Mouse (Mus musculus): ENCODE data around the gene Rhoh. TPM values are rescaled to one million over a fixed set of nuclear protein-coding genes. Genes with fewer than 3 reads are reported as not detected.

Rhoh gene
- polyA plus RNA-seq, 1 experiment from 2014 or later, result 3.4 TPM

DNA sequence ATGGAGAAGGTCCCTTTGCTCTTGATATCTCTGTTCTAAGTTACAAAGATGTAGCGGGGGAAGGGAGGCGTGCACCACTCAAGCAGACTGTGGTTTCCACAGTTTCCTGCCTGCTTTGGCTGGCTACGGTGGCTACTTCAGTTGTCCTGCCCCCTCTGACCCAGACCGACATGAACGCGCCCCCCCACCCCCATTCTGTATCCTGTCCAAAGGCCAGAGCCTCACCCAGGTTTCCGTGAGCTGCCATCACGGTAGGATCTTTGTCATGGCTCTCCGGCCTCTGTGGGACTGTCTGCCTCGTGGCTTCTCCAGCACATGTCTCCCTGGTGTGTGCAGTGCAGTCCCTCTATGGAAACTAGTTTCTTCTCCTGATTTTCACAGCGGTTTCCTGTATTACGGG lies 58.3 kb downstream of the Rhoh start:
- Histone ChIP-seq H3K4me2 (no peak overlapping the region), H3K36me3 (no peaks in the 10 kb centered on the region), H3K27ac (no peak overlapping the region), H3K27me3 (no peaks in the 10 kb centered on the region), H3K9ac (no peak overlapping the region), H3K4me3 (no peak overlapping the region), H3K9me3 (no peaks in the 10 kb centered on the region), H3K4me1 (peaks cover 3% of the 10 kb centered on the region; the same call in 1 of the 2 replicates)
- ATAC-seq (ENCODE audit: borderline replicate concordance, extremely low read depth, low FRiP score, low TSS enrichment), result no peak
- 76% methylated on average over 12 of the region's 12 CpGs for WGBS

DNA sequence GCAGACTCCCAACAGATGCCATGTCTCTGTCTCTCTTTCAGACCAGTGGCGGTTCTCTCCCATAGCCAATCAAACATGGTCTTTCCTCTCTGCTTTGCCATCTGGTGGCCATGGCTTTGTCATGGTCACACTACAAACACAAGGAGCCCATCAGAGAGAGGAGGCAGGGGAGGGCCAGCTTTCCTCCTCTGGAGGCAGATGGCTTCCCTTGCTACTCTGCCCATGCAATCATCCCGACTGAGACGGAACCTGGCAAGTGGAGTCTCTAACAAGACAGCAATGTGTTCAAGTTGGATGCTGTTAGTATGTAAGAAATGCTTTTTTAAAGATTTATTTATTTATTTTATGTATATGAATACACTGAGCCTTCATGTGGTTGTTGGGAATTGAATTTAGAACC lies 58.9 kb downstream of the Rhoh start:
- Histone ChIP-seq H3K4me1 (peaks cover 3% of the 10 kb centered on the region; the same call in 1 of the 2 replicates), H3K4me3 (no peak overlapping the region), H3K27ac (no peak overlapping the region), H3K36me3 (no peaks in the 10 kb centered on the region), H3K27me3 (no peaks in the 10 kb centered on the region), H3K4me2 (no peak overlapping the region), H3K9me3 (no peaks in the 10 kb centered on the region), H3K9ac (no peak overlapping the region)
- WGBS, result 95% methylated on average over 3 of the region's 3 CpGs
- no peak for ATAC-seq (ENCODE audit: borderline replicate concordance, extremely low read depth, low FRiP score, low TSS enrichment)

DNA sequence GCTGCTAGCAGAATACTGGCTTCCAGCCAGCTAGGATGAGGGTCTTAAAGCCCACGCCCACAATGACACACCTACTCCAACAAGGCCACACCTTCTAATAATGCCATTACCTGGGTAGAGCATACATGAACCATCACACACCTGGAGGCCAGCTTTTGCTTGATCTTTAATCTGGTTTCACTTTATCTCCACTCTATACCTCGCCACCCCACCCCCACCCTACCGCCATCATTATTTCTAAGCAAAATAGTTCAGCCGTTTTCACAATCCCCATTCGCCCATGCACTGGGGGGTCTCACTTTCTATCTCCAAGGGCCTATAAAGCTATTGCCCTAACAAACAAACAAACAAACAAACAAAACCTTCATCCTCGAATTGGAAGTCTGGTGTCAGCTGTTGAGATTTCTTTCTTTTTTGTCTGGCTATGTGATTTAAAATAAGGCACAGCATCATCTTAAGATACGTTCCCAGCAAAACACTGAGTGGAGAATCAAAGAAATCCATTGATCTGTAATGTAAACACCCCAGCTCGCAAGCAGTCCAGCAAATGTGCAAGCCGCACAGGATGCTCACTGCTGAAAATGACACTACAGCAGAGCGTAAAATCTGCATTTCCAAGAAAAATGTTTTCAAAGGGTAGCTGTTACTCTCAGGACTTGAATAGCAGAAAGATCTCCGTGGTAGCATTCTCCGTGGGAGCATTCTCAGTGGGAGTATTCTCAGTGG lies 59.9 kb downstream of the Rhoh start:
- no peak overlapping the region for H3K9ac ChIP-seq
- ATAC-seq (ENCODE audit: borderline replicate concordance, extremely low read depth, low FRiP score, low TSS enrichment), result no peak
- H3K4me1 ChIP-seq, result peaks cover 3% of the 10 kb centered on the region; the same call in 1 of the 2 replicates
- no peak overlapping the region for H3K4me2 ChIP-seq
- H3K9me3 ChIP-seq, result no peaks in the 10 kb centered on the region
- 75% methylated on average over 12 of the region's 12 CpGs for WGBS
- H3K27ac ChIP-seq, result no peak overlapping the region
- H3K36me3 ChIP-seq, result no peaks in the 10 kb centered on the region
- no peaks in the 10 kb centered on the region for H3K27me3 ChIP-seq
- H3K4me3 ChIP-seq, result no peak overlapping the region

DNA sequence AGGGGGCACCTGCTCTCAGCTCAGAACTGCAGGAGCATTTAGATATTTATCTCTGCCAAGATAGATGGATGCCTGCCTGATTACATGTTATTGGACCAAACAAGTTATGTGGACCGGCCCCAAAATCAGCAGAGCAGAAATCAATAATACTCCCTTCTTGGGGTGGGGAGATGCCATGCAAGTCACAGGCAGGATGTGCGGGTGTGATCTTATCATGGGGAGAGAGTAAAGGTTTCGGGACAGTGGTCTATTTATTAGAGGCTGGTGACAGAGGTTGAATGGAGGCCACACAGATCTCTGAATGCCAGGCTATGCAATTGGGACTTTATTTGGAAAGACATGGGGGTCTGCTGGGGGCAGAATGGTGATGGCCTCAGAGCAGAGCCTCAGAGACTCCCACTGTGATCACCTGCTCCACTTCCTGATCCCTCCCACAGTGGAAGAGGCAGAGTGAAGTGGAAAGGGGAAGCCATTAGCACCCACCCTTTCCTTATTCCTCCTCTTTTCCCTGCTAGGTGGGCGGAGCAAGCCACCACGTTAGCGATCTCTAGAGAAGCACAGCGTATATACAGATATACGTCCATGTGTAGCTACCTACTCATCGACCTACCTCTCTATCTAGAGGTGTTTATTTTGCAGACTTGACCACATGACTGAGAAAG lies 60.6 kb downstream of the Rhoh start:
- WGBS, result 73% methylated on average over 9 of the region's 9 CpGs
- Histone ChIP-seq H3K27ac (no peak overlapping the region), H3K27me3 (no peaks in the 10 kb centered on the region), H3K4me3 (no peak overlapping the region), H3K4me1 (peaks cover 3% of the 10 kb centered on the region; the same call in 1 of the 2 replicates), H3K36me3 (no peaks in the 10 kb centered on the region), H3K4me2 (no peak overlapping the region), H3K9me3 (no peaks in the 10 kb centered on the region), H3K9ac (no peak overlapping the region)
- ATAC-seq (ENCODE audit: borderline replicate concordance, extremely low read depth, low FRiP score, low TSS enrichment), result no peak

DNA sequence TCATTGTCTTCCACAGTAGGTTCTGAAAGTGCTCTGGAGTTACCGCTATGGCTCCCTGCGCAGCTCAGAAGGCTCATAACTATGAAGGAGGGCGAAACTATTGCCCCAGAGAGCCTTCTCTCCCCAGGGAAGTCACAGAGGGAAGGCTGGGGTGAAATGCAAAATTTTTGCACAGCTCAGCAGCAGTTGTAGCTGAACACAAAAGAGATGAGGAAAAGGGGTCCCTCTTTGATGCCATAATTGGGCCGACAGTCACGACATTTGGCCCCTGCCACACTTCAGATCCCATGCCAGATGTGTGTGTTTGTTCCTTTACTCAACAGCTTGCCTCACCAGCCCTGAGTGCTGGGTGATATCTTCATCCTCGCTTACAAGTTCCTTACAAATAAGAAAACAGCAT lies 65.7 kb downstream of the Rhoh start:
- Histone ChIP-seq H3K27me3 (no peaks in the 10 kb centered on the region), H3K4me2 (no peak overlapping the region), H3K4me3 (no peak overlapping the region), H3K36me3 (no peaks in the 10 kb centered on the region), H3K9ac (no peak overlapping the region), H3K27ac (no peak overlapping the region), H3K9me3 (no peaks in the 10 kb centered on the region), H3K4me1 (no peaks in the 10 kb centered on the region)
- ATAC-seq (ENCODE audit: borderline replicate concordance, extremely low read depth, low FRiP score, low TSS enrichment), result no peak
- WGBS, result 79% methylated on average over 6 of the region's 6 CpGs

DNA sequence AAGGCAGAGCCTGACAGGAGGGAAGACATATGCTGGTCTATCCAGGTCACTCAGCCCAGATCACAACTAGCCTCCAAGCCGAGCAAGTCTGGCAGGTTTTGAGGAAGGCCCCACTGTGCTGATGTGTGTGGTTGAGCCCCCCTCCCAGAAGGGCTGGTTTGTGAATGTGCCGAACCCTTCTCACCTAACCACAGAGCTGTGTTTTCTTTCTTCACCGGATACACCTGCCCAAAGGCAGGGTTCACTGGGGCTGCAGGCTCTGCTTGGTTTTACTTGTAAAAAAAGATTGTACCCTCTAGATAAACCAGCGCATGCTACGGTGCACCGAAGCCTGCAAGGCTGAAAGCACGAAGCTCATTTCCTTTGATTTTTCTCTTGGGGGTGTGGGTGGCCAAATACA lies 68.1 kb downstream of the Rhoh start:
- no peaks in the 10 kb centered on the region for H3K27me3 ChIP-seq
- ATAC-seq (ENCODE audit: borderline replicate concordance, extremely low read depth, low FRiP score, low TSS enrichment), result no peak
- no peaks in the 10 kb centered on the region for H3K4me1 ChIP-seq
- no peak overlapping the region for H3K27ac ChIP-seq
- no peak overlapping the region for H3K4me3 ChIP-seq
- H3K36me3 ChIP-seq, result no peaks in the 10 kb centered on the region
- 50% methylated on average over 7 of the region's 7 CpGs for WGBS
- H3K9me3 ChIP-seq, result no peaks in the 10 kb centered on the region
- H3K9ac ChIP-seq, result no peak overlapping the region
- no peak overlapping the region for H3K4me2 ChIP-seq

DNA sequence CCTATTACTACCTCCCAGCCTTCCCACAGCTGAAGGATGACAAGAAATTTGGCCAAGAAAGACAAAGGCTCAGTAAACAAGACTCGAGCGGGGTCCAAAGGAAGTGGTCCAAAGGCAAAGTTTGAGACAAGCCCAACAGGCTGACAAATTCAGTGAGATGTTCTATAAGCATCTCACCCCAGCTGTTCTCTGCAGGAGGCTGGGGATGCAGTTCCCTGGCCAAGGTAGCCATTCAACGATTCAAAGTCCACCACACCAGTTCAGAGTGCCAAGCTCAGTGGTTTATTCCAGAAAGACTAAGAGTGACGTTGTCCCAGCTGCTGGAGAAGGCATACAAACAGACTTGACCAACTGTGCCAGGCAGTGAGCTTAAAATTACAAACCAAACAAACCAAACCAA lies 69.2 kb downstream of the Rhoh start:
- Histone ChIP-seq H3K4me3 (no peak overlapping the region), H3K27ac (no peak overlapping the region), H3K27me3 (no peaks in the 10 kb centered on the region), H3K4me1 (no peaks in the 10 kb centered on the region), H3K36me3 (no peaks in the 10 kb centered on the region), H3K9ac (no peak overlapping the region), H3K9me3 (no peaks in the 10 kb centered on the region), H3K4me2 (no peak overlapping the region)
- 52% methylated on average over 4 of the region's 4 CpGs for WGBS
- ATAC-seq (ENCODE audit: borderline replicate concordance, extremely low read depth, low FRiP score, low TSS enrichment), result no peak

DNA sequence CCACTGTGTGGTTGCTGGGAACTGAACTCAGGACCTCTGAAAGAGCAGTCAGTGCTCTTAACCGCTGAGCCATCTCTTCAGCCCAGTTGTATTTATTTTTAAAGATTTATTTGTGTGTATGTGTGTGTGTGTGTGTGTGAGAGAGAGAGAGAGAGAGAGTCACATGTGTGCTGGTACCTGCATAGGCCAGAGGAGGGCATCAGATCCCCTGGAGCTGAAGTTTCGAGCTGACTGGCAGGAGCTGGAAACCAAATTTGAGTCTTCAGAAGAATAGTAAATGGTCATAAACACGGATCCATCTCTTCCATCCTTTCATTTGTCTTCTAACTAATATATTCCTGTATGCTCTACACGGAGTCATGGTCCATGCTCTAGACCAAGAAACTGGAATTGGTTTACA lies 72.2 kb downstream of the Rhoh start:
- ATAC-seq (ENCODE audit: borderline replicate concordance, extremely low read depth, low FRiP score, low TSS enrichment), result no peak
- no peak overlapping the region for H3K9ac ChIP-seq
- no peaks in the 10 kb centered on the region for H3K27me3 ChIP-seq
- no peak overlapping the region for H3K4me3 ChIP-seq
- no peaks in the 10 kb centered on the region for H3K9me3 ChIP-seq
- 0 out of 2 replicates have a peak, but pooled peaks cover 1% of the 10 kb centered on the region for H3K4me1 ChIP-seq
- H3K36me3 ChIP-seq, result no peaks in the 10 kb centered on the region
- no peak overlapping the region for H3K27ac ChIP-seq
- 78% methylated on average over 4 of the region's 4 CpGs for WGBS
- no peak overlapping the region for H3K4me2 ChIP-seq

DNA sequence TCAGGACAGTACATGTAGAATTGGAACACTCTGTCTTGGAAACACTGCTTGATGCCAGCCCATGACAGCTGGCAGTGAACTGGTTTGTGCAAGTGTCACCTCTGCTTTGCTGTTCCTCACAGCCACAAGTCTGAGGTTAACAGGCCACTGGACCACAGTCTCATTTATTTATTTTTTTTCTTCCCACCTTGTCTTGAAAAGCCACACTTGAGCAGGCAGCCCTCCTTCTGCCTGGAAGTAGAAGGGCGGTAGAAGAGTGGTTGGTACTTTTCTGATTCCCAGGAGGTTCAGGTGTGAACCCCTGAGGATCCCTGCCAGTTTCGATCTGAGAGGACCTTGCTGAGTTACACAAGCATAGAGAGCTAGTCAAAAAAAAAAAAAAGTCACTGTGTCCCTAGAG lies 72.8 kb downstream of the Rhoh start:
- no peak for ATAC-seq (ENCODE audit: borderline replicate concordance, extremely low read depth, low FRiP score, low TSS enrichment)
- 79% methylated on average over 2 of the region's 2 CpGs for WGBS
- H3K4me2 ChIP-seq, result no peak overlapping the region

DNA sequence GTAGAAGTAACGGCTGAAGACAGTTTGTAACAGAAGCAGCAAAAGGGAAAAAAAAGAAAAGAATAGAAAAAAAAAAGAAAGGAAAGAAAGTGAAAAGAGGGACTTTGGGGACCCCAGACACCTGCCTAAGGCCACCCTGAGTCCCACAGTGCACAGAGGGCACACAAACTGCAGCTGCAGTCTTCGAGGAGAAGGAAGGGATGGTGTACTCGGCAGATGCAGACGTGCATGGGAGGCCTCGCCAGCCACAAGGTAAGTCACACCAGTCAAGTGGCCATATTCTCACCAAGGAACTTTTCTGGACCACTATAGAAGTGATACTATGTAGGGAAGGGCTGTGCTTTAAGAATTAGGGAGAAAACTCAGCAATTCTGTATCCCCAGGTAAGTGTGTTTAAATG lies 73.8 kb downstream of the Rhoh start, which contains the start of gene Chrna9:
Gene Chrna9 (plus strand): TSS at position 139 of the 400 bp plus-strand sequence.
- 73% methylated on average over 5 of the region's 5 CpGs for WGBS

More for the DNA sequence above, 72.8 kb downstream of the Rhoh start:
- H3K9me3 ChIP-seq, result no peaks in the 10 kb centered on the region
- no peak overlapping the region for H3K4me3 ChIP-seq
- H3K4me1 ChIP-seq, result 0 out of 2 replicates have a peak, but pooled peaks cover 4% of the 10 kb centered on the region
- H3K27ac ChIP-seq, result no peak overlapping the region
- no peaks in the 10 kb centered on the region for H3K27me3 ChIP-seq
- no peaks in the 10 kb centered on the region for H3K36me3 ChIP-seq
- H3K9ac ChIP-seq, result no peak overlapping the region

DNA sequence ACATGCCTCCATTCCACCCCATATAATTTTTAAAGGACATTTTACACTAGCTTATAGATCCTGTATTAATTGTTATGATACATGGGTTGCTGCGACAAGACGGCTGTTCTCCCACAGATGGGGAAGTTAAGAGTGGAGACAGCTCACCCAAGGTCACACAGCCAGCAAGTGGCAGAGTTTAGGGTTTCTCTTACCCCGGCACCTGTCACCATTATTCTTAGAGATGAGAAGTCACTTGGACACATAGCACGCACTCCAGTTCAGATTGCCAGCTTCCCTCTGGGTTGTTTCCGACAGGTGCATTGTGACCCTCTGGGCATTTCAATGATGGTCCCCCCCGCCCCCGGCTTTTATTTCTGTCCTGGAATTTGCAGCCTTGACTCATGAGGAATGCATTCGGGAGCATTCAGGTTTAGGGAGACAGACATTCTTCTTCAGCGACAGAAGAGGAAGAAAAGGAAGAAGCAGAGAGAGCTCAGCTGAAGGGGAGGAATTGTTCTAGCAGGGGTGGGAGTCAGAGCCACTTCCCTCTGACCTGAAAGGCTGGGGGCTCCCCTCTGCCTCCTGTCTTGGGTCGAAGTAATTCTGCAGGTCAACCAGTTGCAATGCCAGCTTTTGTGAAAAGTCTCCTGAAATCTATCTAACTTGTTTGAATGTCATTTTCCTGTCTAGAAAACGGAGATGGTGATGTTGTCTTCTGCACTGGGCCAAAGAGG lies 76.2 kb downstream of the Rhoh start:
- ATAC-seq (ENCODE audit: borderline replicate concordance, extremely low read depth, low FRiP score, low TSS enrichment), result no peak
- 66% methylated on average over 11 of the region's 11 CpGs for WGBS
- no peak overlapping the region for H3K9ac ChIP-seq

More for the DNA sequence above, 73.8 kb downstream of the Rhoh start, which contains the start of gene Chrna9:
- no peak within 1 kb of the TSS for H3K27ac ChIP-seq
- no peaks in the 10 kb centered on the region for H3K27me3 ChIP-seq
- no peak within 1 kb of the TSS for H3K4me2 ChIP-seq
- H3K4me3 ChIP-seq, result no peak within 1 kb of the TSS
- no peak for ATAC-seq (ENCODE audit: borderline replicate concordance, extremely low read depth, low FRiP score, low TSS enrichment)
- H3K9me3 ChIP-seq, result no peaks in the 10 kb centered on the region
- no peak within 1 kb of the TSS for H3K9ac ChIP-seq
- no peaks in the 10 kb centered on the region for H3K36me3 ChIP-seq
- H3K4me1 ChIP-seq, result 0 out of 2 replicates have a peak, but pooled peaks cover 4% of the 10 kb centered on the region

More for the DNA sequence above, 76.2 kb downstream of the Rhoh start:
- Histone ChIP-seq H3K4me3 (no peak overlapping the region), H3K4me2 (no peak overlapping the region), H3K27me3 (no peaks in the 10 kb centered on the region), H3K36me3 (no peaks in the 10 kb centered on the region), H3K9me3 (no peaks in the 10 kb centered on the region), H3K4me1 (0 out of 2 replicates have a peak, but pooled peaks cover 4% of the 10 kb centered on the region), H3K27ac (no peak overlapping the region)
